Mouse (Mus musculus): ENCODE results near the gene Tomm40. TPM values are rescaled to one million over a fixed set of nuclear protein-coding genes. Genes with fewer than 3 reads are reported as not detected.

The Tomm40 gene
- polyA plus RNA-seq, 1 experiment from 2014 or later, result 124 TPM

GRCm38 (mm10) chr7:19750217-19751069 is 35.2 kb upstream of the Tomm40 start, which contains the start of gene Nectin2:
Gene Nectin2 (minus strand): TSS chr7:19750483.
- H3K4me1 ChIP-seq (replicated peaks), result peaks cover 37% of the 10 kb centered on the region
- no peaks in the 10 kb centered on the region for H3K36me3 ChIP-seq
- H3K9ac ChIP-seq, result peak within 1 kb of the TSS; percentile 93
- no peaks in the 10 kb centered on the region for H3K9me3 ChIP-seq
- H3K4me2 ChIP-seq, result peak within 1 kb of the TSS; percentile 85
- ATAC-seq (ENCODE audit: low FRiP score), result peak; percentile 64
- 18% methylated on average over 19 of the region's 19 CpGs for WGBS
- H3K27ac ChIP-seq, result peak within 1 kb of the TSS; percentile 90
- H3K27me3 ChIP-seq, result no peaks in the 10 kb centered on the region
- H3K4me3 ChIP-seq, result peak within 1 kb of the TSS; percentile 79

GRCm38 (mm10) chr7:19749389-19750216 is 34.4 kb upstream of the Tomm40 start:
- H3K27ac ChIP-seq, result peak overlapping the region; percentile 90
- WGBS, result under 1% methylated on average over 45 of the region's 46 CpGs
- H3K9me3 ChIP-seq, result no peaks in the 10 kb centered on the region
- H3K36me3 ChIP-seq, result no peaks in the 10 kb centered on the region
- no peaks in the 10 kb centered on the region for H3K27me3 ChIP-seq
- H3K9ac ChIP-seq, result peak overlapping the region; percentile 93
- peak; percentile 94 for ATAC-seq (ENCODE audit: low FRiP score)
- peak overlapping the region; percentile 79 for H3K4me3 ChIP-seq
- H3K4me1 ChIP-seq (replicated peaks), result peaks cover 46% of the 10 kb centered on the region
- H3K4me2 ChIP-seq, result peak overlapping the region; percentile 85

GRCm38 (mm10) chr7:19748219-19749195 is 33.3 kb upstream of the Tomm40 start:
- Histone ChIP-seq H3K27ac (peak overlapping the region; percentile 90), H3K27me3 (no peaks in the 10 kb centered on the region), H3K36me3 (peaks cover 5% of the 10 kb centered on the region), H3K4me1 (replicated peaks) (peaks cover 50% of the 10 kb centered on the region), H3K4me2 (peak overlapping the region; percentile 85), H3K4me3 (peak overlapping the region; percentile 79), H3K9ac (peak overlapping the region; percentile 93), H3K9me3 (no peaks in the 10 kb centered on the region)
- WGBS, result 1% methylated on average over 32 of the region's 32 CpGs
- peak; percentile 29 for ATAC-seq (ENCODE audit: low FRiP score)

GRCm38 (mm10) chr7:19747420-19748218 is 32.4 kb upstream of the Tomm40 start:
- no peak for ATAC-seq (ENCODE audit: low FRiP score)
- peaks cover 50% of the 10 kb centered on the region for H3K4me1 ChIP-seq (replicated peaks)
- H3K9me3 ChIP-seq, result no peaks in the 10 kb centered on the region
- H3K4me3 ChIP-seq, result peak overlapping the region; percentile 79
- peak overlapping the region; percentile 85 for H3K4me2 ChIP-seq
- WGBS, result 4% methylated on average over 25 of the region's 25 CpGs
- H3K27me3 ChIP-seq, result no peaks in the 10 kb centered on the region
- peak overlapping the region; percentile 93 for H3K9ac ChIP-seq
- H3K27ac ChIP-seq, result peak overlapping the region; percentile 63
- H3K36me3 ChIP-seq, result peaks cover 10% of the 10 kb centered on the region

GRCm38 (mm10) chr7:19746426-19747201 is 31.4 kb upstream of the Tomm40 start:
- H3K4me3 ChIP-seq, result peak overlapping the region; percentile 79
- no peaks in the 10 kb centered on the region for H3K9me3 ChIP-seq
- peaks cover 14% of the 10 kb centered on the region for H3K36me3 ChIP-seq
- H3K27me3 ChIP-seq, result no peaks in the 10 kb centered on the region
- ATAC-seq (ENCODE audit: low FRiP score), result no peak
- H3K27ac ChIP-seq, result peak overlapping the region; percentile 63
- H3K4me1 ChIP-seq (replicated peaks), result peaks cover 54% of the 10 kb centered on the region
- WGBS, result 29% methylated on average over 5 of the region's 6 CpGs
- H3K9ac ChIP-seq, result peak overlapping the region; percentile 93
- H3K4me2 ChIP-seq, result peak overlapping the region; percentile 85

GRCm38 (mm10) chr7:19745971-19746370 is 30.7 kb upstream of the Tomm40 start:
- Histone ChIP-seq H3K4me1 (replicated peaks) (peaks cover 56% of the 10 kb centered on the region), H3K9ac (no peak overlapping the region), H3K9me3 (no peaks in the 10 kb centered on the region), H3K27ac (no peak overlapping the region), H3K27me3 (no peaks in the 10 kb centered on the region), H3K4me3 (no peak overlapping the region), H3K36me3 (peaks cover 15% of the 10 kb centered on the region), H3K4me2 (no peak overlapping the region)
- WGBS, result 88% methylated on average over 8 of the region's 10 CpGs
- ATAC-seq (ENCODE audit: low FRiP score), result no peak

GRCm38 (mm10) chr7:19744590-19745385 is 29.6 kb upstream of the Tomm40 start:
- no peak for ATAC-seq (ENCODE audit: low FRiP score)
- 0 out of 2 replicates have a peak overlapping the region, but pooled peaks have one; percentile 0 for H3K4me2 ChIP-seq
- 0 out of 2 replicates have a peak overlapping the region, but pooled peaks have one; percentile 51 for H3K9ac ChIP-seq
- WGBS, result 64% methylated on average over 13 of the region's 14 CpGs
- H3K36me3 ChIP-seq, result peaks cover 23% of the 10 kb centered on the region
- no peaks in the 10 kb centered on the region for H3K27me3 ChIP-seq
- no peak overlapping the region for H3K4me3 ChIP-seq
- peak overlapping the region; percentile 40; the same call in 1 of the 2 replicates for H3K27ac ChIP-seq
- H3K4me1 ChIP-seq (replicated peaks), result peaks cover 51% of the 10 kb centered on the region
- H3K9me3 ChIP-seq, result no peaks in the 10 kb centered on the region

- H3K36me3 ChIP-seq, result peaks cover 26% of the 10 kb centered on the region
- no peak overlapping the region for H3K9ac ChIP-seq
- peaks cover 51% of the 10 kb centered on the region for H3K4me1 ChIP-seq (replicated peaks)
- H3K27ac ChIP-seq, result no peak overlapping the region
- 87% methylated on average over 6 of the region's 6 CpGs for WGBS
- H3K9me3 ChIP-seq, result no peaks in the 10 kb centered on the region
- no peaks in the 10 kb centered on the region for H3K27me3 ChIP-seq
- no peak overlapping the region for H3K4me3 ChIP-seq
- H3K4me2 ChIP-seq, result no peak overlapping the region
- no peak for ATAC-seq (ENCODE audit: low FRiP score)
Observed at GRCm38 (mm10) chr7:19743791-19744190, 28.6 kb upstream of the Tomm40 start.

- Histone ChIP-seq H3K27ac (no peak overlapping the region), H3K4me2 (no peak overlapping the region), H3K9me3 (no peaks in the 10 kb centered on the region), H3K36me3 (peaks cover 36% of the 10 kb centered on the region), H3K9ac (no peak overlapping the region), H3K4me1 (replicated peaks) (peaks cover 37% of the 10 kb centered on the region), H3K27me3 (no peaks in the 10 kb centered on the region), H3K4me3 (no peak overlapping the region)
- ATAC-seq (ENCODE audit: low FRiP score), result no peak
- 43% methylated on average over 5 of the region's 5 CpGs for WGBS
Observed at GRCm38 (mm10) chr7:19742468-19742867, 27.2 kb upstream of the Tomm40 start.
